Mouse (Mus musculus) CH12F3 (cell line): ENCODE results near the gene Eid1.

Experiments used
- in situ Hi-C: fragments of 300-500 bp; cut with MboI; formaldehyde crosslinking; loops from 2 replicates; pipeline ENCODE4 v1.14.3; 2020; ENCODE audit warnings: low sequenced_read_pairs

Gene Eid1

DNA sequence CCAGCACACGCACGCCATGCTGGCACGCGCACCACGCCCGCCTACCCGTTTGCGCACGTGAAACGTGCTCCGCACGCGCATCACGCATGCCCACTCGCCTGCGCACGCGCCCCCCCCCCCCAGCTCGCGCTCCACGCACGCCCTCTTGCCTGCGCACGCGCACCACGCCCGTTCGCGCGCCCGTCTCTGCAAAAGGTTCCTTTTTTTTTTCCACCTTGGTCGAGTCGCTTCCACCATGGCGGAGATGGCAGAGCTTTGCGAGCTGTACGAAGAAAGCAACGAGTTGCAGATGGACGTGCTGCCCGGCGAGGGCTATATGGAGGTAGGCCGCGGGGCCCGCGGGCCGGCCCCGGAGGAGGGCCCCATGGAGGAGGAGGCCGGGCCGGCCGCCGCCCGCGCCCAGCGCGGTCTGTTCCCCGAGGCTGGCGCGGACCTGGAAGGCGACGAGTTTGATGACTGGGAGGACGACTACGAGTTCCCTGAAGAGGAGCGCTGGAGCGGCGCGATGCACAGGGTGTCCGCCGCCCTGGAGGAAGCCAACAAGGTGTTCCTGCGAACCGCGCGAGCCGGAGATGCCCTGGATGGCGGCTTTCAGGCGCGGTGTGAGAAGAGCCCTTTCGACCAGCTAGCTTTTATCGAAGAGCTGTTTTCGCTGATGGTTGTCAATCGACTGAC lies at the start of gene Eid1:
TSS of gene Eid1 (plus strand) at position 139 of the 675 bp plus-strand sequence.
- in situ Hi-C loops, result no loop called here

DNA sequence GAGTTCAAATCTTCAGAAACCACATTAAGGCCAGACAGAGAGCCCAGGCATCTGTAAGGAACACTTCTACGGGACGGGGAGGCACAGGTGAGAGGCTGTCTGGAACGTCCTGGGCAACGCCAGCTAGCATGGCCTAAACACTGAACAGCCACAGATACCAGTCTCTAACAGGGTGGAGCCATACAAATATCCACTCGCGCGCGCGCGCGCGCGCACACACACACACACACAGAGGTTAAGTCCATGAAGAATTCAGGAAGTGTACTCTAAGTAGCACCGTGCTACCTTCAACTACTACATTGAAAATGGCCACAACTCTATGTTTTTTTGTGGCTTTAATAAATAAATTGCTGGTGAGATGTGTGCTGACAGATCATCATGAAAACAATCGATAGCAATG lies 49.7 kb upstream of the Eid1 start:
- in situ Hi-C loops, result no loop called here

DNA sequence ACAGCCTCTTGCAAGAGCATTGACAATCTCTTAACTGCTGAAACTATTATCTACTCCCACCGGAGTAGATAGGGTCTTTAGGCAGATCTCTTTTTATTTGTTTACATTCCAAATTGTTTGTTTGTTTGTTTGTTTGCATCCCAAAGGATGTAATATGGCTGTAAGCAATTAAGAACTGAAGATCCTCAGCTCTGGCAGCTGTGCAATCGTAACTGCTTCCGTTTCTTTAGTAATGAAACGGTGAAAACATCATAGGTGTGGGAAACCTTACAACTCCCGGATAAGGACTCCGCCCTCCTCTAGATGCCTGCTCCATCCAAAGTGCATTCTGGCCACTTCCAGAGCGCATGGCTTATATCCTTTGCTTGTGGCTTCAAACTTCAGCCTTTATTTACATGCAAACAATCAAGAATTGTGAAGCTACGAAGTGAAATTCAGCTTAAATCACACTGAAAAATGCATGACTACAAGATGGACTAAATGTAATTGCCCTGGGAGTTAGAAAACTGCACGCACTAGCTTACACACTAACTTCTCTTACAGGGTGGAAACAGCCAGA lies 48.7 kb upstream of the Eid1 start:
- in situ Hi-C loops, result no loop called here

DNA sequence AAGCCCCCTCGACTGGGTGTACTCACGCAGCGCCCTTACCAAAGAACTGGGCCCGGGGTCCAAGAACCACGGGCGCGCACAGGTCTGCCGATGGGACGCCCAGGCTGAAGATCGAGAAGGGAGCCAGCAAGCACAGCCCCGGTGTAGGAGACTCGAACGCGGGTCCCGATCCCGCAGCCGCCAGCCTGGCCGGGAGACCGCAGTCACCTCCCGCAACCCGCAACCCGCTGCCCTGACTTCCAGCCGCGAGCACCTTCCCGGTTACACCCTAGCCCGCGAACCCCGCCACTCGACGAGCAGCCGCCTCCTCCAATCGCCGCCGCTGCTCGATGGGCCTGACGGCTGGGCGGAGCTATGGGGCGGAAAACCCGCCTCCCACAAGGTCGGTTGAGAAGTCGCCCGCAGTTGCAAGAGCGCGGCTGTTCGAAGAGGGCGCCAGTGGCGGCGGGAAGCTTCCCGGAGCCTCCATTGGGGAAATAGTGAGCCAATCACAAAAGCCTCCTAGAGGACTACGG lies 48.0 kb upstream of the Eid1 start, which contains the start of gene Cep152:
TSS of gene Cep152 (minus strand) at position 277 of the 515 bp plus-strand sequence.
- in situ Hi-C loops, result no loop called here

DNA sequence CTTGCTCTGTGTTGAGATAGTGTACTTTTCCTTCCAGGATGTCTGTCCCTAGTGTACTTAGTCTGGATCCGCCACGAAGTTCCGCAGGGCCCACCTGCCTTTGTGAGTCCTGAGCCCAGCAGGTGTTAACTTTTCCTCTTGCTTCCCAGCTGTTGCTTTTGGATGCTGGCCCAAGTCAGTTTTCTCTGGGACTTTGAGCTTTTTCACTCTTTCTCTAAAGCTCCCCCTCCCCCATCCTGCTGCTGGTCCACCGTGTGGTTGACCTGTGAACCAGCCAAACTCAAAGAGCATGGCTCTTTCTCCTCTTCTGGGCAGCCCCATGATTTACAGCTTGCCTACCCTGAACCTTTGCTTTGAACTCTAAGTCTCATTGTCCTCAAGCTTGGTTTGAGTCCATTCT lies 46.4 kb upstream of the Eid1 start:
- in situ Hi-C loops, result no loop called here

DNA sequence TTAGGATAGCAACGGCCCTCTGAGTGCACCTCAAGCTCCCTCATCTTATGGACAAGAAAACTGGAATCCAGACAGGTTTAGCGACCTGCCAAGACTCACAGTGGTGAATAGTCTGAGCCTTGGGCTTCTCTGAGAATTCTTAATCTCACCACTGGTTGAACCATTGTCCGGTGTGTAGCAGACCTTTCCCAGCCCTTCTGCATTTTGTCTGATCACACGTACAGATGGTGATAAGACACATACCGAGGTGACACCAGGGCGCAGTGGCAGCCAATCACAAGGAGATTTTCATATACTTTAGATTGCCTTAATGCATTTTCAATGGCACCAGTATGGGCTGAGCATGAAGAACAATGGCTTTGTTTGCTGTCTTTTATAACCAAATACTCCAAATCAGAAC lies 44.4 kb upstream of the Eid1 start:
- in situ Hi-C loops, result no loop called here

DNA sequence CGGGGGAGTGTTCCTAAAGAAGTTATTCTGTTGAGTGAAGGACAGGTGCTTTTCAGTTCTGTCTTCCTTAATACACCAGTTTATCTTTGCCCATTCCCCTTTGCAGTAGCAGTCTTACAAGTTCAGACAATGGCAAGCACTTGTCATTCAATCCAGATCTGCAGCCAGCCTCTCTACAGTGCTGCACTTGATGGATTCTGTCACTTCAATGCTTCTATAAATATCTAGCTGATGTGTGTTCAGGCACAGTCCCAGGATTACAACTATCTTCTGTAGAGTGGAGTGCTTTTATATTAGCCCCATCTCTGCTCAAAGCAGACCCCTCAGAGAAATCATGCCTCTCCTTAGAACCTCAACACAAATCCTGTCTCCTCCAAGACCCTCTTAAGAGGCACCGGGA lies 42.9 kb upstream of the Eid1 start:
- in situ Hi-C loops, result no loop called here

DNA sequence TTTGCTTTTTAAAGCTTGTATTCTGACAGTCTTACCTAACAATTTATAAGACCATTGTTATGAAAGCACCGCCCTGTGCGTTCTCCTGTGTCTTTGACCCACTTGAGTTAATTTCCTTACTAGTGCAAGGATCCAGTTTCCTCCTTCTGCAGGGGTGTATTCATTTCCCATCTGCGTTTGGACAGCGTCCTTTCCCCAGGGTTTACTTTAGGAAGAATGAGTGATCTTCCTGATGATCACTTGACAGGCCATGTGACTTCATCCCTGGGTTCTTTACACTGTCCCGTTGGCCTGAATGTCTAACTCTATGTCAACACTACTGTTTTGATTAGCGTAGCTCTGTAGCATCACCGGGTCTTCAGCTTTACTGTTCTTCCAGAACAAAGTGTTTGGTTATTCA lies 35.6 kb upstream of the Eid1 start:
- in situ Hi-C loops, result no loop called here

DNA sequence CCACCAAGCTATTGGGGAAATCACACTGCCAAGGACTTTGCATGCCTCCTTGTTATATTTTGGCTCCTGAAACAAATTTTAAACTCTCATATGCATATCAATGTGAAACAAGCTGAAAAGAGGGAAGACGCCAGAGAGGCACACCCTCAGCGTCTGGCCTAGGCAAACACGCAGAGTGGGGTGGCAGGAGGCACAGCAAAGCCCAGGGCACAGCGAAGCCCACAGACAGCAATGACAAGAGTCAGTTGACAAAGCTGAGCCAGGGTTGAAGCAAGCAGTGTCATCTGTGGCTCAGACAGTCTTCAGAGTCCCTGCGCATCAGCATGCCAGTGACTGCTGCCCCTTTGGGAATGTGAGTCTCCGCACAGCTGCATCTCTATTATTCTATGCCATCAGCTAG lies 28.0 kb upstream of the Eid1 start:
- in situ Hi-C loops, result no loop called here

DNA sequence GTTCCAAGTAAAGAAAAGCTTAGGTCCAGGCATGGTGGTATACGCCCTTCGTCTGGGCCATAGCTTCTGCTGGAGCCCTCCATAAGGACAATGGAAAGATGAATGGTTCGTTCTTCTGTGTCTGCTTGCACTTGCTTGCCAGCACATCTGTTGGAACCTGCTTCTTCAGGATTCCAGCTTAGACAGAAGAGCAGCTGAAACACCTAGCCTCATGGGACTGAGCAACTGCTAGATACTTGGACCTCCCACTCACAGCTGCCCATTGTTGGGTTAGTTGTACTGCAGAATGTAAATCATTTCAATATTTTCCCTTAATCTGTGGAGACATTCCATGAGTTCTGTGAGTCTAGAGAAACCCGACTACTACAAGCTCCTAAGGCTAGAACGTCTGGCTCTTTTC lies 22.9 kb upstream of the Eid1 start:
- in situ Hi-C loops, result no loop called here

DNA sequence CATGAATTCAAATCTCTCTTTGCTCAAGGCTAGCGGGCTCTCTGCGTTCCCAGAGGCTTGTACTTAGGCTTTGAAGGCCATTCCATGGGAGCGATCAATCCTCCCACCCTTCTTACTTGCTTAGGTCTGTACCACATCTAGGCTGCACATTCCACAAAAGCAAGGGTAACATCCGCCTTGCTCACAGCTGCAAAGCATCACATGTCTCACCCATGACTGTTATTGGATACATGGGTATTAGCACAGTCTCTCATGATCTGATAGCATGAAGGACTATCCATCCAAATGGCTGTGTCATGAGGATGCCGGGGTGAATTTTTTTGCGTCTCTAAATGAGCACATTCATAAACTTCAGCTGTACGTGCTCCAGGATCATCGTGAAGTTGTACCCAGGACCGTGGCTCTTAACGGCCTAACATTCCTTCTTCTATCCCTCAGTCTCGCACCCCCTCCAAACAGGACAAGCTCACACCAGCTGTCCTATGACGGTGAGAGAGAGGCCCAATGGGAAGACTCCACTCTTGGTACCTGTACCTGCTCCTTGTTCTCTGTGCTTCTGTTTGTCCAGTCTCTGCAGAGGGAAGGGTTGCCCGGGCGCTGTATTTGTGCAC lies 22.0 kb upstream of the Eid1 start:
- in situ Hi-C loops, result no loop called here

DNA sequence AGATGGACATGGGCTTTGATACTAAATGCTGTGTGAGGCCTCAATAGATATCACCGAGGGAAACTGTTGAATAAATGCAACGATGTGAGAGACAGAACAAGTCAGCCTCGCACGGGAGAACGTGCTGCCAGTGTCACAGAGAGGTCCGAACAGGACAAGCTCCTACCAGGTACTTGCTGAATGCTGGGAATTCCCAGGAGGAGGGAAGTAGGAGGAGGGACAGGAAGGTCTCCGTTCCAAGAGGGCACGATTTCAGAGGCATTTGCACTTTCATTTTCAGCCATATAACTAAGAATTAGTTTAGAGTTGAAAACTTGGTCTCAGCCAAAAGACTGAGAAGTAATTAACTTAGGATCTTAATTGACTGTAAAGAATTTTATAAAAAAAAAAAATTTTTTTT lies 21.3 kb upstream of the Eid1 start:
- in situ Hi-C loops, result no loop called here

DNA sequence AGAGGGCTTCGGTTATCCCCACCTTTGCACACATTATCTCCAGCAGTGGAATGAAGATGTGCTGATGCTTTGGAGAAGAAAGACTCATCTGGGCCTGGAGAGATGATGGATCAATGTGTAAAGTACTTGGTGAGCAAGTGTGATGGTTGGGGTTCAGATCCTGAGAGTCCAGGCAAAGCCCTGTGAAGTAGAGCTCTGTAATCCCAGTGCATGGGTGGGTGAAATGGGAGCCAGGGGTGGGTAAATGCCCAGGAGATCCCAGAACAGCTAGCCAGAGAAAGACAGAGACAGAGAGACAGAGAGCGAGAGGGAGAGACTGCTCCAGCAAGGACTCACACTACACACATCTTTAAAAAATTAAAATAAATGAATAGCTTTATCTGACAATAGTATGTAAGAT lies 19.6 kb upstream of the Eid1 start:
- in situ Hi-C loops, result no loop called here

DNA sequence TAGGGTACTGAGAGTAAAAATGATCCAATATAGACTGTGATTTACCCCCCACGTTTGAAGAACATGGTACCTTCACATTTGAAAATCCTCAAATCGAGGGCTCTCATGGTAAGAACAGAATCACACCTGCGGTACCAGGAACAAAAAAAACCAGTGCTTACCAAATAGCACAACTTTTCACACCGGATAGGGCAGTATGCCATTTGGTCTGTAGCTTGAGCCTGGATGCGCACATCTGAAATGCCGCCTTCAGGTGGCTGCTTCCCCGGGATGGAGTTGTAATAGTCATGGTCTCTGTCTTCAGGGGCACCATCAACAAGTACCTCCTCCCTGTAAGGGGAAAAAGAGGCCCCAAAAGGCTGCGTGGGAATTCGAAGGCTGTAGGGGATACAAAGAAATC lies 17.5 kb upstream of the Eid1 start:
- in situ Hi-C loops, result no loop called here

DNA sequence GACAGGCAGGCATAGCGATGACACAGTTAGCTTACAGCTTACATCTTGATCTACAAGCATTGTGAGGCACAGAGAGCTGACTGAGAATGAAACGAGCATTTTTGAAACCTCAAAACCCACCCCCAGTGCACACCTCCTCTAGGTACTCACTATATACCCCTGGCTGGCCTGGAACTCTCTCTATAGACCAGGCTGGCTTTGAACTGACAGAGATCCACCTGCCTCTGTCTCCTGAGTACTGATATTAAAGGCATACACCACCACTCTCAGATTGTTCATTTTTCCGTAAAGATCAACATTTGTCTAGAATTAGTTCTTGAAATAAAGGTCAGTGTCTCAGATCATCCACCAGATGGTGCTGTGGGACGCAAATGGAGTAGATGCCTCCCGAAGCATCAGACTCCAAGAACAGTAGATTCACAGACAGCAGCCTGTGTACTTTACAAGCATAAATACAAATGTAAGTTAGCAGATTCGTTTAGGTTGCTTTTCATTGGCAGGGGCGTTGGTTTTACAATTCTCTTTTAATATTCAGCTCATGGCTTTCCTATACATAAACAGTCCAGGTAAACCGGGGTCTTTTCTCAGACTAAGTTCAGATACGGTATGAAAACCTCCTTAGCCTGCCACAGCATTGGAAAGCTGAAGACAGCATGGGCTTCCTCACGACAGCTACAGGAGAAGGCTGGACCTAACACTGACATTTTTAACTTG lies 12.9 kb upstream of the Eid1 start:
- in situ Hi-C loops, result no loop called here

DNA sequence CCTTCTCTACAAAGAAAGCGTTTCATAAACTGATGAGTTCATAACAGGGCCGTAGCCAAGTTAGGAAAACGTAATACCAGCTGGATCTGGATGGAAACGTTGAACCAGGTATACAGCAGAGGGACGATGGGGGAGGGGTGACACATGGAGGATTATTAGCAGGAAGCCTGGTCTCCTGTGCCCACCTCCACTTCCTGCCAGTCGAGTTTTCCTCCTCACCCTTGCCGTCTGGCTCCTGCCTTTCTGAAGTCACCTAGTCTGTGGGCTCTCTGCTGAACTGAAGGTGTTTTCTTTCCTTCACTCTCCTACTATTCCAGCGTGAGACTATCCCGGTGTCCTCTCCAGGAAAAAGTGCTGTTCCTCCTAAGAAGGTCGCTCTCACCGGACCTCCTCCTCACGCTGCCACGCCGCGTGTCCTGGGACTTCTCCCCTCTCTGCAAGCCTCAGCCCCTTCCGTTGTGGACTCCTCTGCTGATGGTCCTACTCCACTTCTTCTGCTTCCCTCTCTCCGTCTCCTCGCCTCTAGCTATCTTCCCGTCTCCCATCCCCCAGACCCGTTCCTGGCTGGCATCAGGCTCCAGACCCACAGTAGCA lies 12.3 kb upstream of the Eid1 start:
- in situ Hi-C loops, result no loop called here

DNA sequence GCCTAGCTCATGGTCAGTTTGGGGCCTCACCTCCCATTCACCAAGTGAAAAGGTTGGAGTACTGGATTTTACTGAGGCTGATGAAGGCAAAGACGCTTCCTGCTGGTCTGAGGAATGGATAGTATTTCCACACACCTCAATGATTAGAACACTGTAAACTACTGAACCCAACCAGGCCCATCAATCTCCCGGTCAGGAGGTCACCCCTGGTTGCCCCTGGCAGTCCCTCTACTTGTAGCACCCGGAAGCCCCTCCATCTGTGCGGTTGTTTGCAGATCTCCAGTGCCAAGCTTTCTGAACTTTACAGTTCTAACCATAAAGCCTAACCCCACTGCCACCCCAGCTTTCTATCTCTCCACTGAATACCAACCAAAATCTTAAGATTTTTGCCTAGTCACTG lies 11.7 kb upstream of the Eid1 start:
- in situ Hi-C loops, result no loop called here

DNA sequence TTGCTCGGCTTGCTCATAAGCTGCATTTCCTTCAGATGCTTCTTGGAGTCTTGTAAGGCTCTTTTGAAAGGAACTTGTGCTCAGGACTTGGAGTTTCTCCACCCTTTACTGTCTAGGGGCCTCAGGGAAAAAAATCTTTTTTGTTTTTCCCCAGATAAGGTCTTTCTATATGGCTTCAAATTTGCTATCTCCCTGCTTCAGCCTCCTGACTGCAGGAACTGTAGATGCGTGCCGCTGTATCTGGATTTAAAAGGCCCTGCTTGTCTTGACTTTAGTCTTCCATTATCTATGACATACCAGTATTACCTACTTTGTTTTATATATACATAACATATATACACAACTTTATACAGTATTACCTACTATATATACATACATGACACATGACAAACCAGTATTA lies 10.4 kb upstream of the Eid1 start:
- in situ Hi-C loops, result no loop called here

DNA sequence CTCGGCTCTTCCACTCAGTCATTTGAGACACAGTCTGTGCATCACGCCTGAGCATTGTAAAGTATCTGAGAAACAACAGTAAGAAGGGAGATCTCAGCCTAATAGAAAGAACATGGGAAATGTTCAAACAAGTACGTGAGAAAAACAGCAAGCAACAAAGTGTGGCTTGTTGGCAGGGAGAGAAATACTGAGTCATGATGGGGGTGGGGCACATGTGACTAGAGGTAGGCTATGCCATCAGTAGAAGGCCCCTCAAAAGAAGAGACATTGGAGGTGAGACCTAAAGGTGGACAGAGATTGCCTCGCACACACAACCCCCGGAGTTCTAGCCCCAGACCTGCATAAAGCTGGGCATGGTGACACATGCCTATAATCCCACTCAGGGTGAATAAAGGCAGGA lies 7.7 kb upstream of the Eid1 start:
- in situ Hi-C loops, result no loop called here

DNA sequence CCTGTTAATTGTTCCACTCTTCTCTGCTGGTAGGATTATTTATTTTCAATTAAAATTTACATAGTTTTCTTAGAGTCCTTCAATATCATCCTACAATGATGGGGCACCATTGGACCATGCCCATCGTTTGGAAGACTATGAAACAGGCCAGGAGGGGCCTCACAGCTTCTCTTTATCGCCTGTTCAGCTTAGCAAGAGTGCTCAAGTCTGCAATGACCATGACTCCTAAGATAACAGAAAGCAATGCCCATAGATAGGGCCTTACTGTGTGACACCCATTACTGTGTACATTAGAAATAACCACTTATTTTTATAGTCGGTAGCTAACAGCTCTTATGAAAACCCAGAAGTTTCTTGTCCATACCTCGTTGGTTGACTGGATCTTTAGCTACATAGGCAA lies 7.0 kb upstream of the Eid1 start:
- in situ Hi-C loops, result no loop called here

DNA sequence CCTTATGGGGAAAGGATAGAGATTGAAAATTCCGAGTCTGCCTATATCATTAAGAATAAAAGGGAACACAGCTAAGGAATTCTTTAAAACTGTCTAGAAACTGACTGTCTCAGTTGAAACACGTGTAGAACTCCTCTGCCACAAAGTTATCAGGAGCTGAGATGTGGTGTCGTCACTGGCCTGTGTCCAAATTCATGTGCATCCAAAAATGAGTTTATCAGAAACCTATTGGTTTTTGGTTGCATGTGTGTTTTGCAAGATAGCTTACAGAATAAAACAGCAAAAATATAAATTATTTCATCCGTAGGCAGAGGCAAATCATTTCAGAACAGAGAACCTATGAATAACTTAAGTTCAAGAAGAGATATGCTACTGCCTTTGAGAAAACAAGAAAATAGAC lies 6.2 kb upstream of the Eid1 start:
- in situ Hi-C loops, result no loop called here
